In genomic region chr5:116485069-116485468, GRCm38 (mm10) we compare ENCODE assay signal across 8 mouse cellular contexts.
DNase-seq lines count a peak whose midpoint lies in the region.

No protein-coding gene starts in this region.

- DNase-seq in adrenal gland, adult (ENCODE audit: inconsistent age in 2 of 2, low spot score in 1 of 2) = peak; percentile 63 to 78
- no peak for DNase-seq in adrenal gland, adult 18-20 months (ENCODE audit: low spot score in 2 of 2)
- DNase-seq in forelimb bud, embryonic 11.5 days (ENCODE audit: low read depth, low spot score) = peak; percentile 49
- DNase-seq in kidney, adult 8-10 months = peak; percentile 54 to 69
- peak; percentile 54 to 81 for DNase-seq in lung, postnatal 4 days
- DNase-seq in left cerebral cortex, postnatal 25 days (ENCODE audit: low spot score in 2 of 2) = no peak
- DNase-seq in spleen, postnatal 10 days (ENCODE audit: low spot score in 2 of 2) = no peak
- DNase-seq in spleen, postnatal 4 days (ENCODE audit: low spot score in 2 of 2) = no peak

- intact Hi-C loops in left cerebral cortex, postnatal 25 days (cut with DNase I) = loop anchor here (5.0 kb wide), 1 partner anchor 42 kb away; no protein-coding TSS in a partner anchor

Comparison
In these comparisons a context has a peak if more than half of its experiments do, and no peak if none do; other contexts are left out.
1. DNase-seq: peak in adrenal gland, adult (2 of 2), forelimb bud, embryonic 11.5 days (single experiment), kidney, adult 8-10 months (2 of 2) and lung, postnatal 4 days (2 of 2); none in adrenal gland, adult 18-20 months (0 of 2), left cerebral cortex, postnatal 25 days (0 of 2), spleen, postnatal 10 days (0 of 2) and spleen, postnatal 4 days (0 of 2).